Comparison of ENCODE assay signal across 22 mouse cellular contexts in genomic region chr11:78318411-78318810, GRCm38 (mm10). TPM values are rescaled to one million over a fixed set of nuclear protein-coding genes. Genes with fewer than 3 reads are reported as not detected.
"Had no signal": no experiment of that assay in that cellular context is flagged by ENCODE, and none has a peak within 500 bp of the region (broad histone marks: within the 10 kb centered on the region; RNA-seq: fewer than 3 reads in every experiment).

No protein-coding gene starts in this region.

- H3K4me3 ChIP-seq: left cerebral cortex, adult 2 months; limb, embryonic 12.5 days; limb, embryonic 15.5 days; midbrain, embryonic 15.5 days; myocyte; neural tube, embryonic 13.5 days; stomach, embryonic 15.5 days had no signal

- ATAC-seq: liver, postnatal 0 days; lung, postnatal 0 days; midbrain, embryonic 15.5 days had no signal

- H3K9me3 ChIP-seq: limb, embryonic 12.5 days; limb, embryonic 15.5 days; midbrain, embryonic 15.5 days; neural tube, embryonic 13.5 days; stomach, embryonic 15.5 days had no signal

- H3K27ac ChIP-seq: left cerebral cortex, adult 2 months; limb, embryonic 12.5 days; limb, embryonic 15.5 days; liver, embryonic 14.5 days; macrophage; midbrain, embryonic 15.5 days; neural tube, embryonic 13.5 days; stomach, embryonic 15.5 days had no signal

- H3K9ac ChIP-seq: limb, embryonic 12.5 days; limb, embryonic 15.5 days; liver, embryonic 14.5 days; liver, postnatal 0 days; lung, embryonic 14.5 days; midbrain, embryonic 15.5 days; neural tube, embryonic 13.5 days; stomach, embryonic 15.5 days had no signal

- H3K27me3 ChIP-seq: limb, embryonic 12.5 days; limb, embryonic 15.5 days; midbrain, embryonic 15.5 days; neural tube, embryonic 13.5 days; stomach, embryonic 15.5 days had no signal

- H3K4me2 ChIP-seq: limb, embryonic 12.5 days; limb, embryonic 15.5 days; liver, embryonic 11.5 days; lung, embryonic 14.5 days; midbrain, embryonic 15.5 days; neural tube, embryonic 13.5 days; stomach, embryonic 15.5 days had no signal

- DNase-seq: kidney, adult 9 months; kidney, postnatal 14 days; kidney, postnatal 4 days; layer of hippocampus, postnatal 36 days; left cerebral cortex, postnatal 4 days; liver, postnatal 0 days; lung, embryonic 14.5 days; retina, postnatal 1 day; right cerebral cortex, postnatal 25 days; spleen, adult 18-20 months; thymus, postnatal 25 days had no signal

RNA-seq across cellular contexts. Expression of gene BC030499, which starts 27.8 kb away (rescaled TPM):
- polyA plus RNA-seq: lung, postnatal 0 days had no signal
